Mouse (Mus musculus): Measurements from ENCODE around the gene Slc22a14. TPM values are rescaled to one million over a fixed set of nuclear protein-coding genes. Genes with fewer than 3 reads are reported as not detected.
A peak's percentile ranks its signal among the peaks of the same experiment; 100 is the strongest.
"Not testable (repeated sequence)": the region's sequence is repeated elsewhere in the genome, so short reads cannot be mapped to it uniquely, and the experiment has no call there.

Gene Slc22a14
- total RNA-seq, 2 experiments from 2014 or later, result 0.22 TPM; not detected in 1

GRCm38 (mm10) chr9:119271496-119271895 lies 93.9 kb downstream of the Slc22a14 start:
- no peak for DNase-seq
- intact Hi-C loops (cut with DNase I), result no loop called here

- DNase-seq, result no peak
- intact Hi-C loops (cut with DNase I), result no loop called here
These were observed 96.7 kb downstream of the Slc22a14 start for GRCm38 (mm10) chr9:119268588-119269145.

GRCm38 (mm10) chr9:119268120-119268519 lies 97.2 kb downstream of the Slc22a14 start:
- intact Hi-C loops (cut with DNase I), result no loop called here
- no peak for DNase-seq

- DNase-seq; intact Hi-C loops (cut with DNase I): not testable (repeated sequence)
These were observed 99.3 kb downstream of the Slc22a14 start for GRCm38 (mm10) chr9:119266121-119266395.

- intact Hi-C loops (cut with DNase I); DNase-seq: not testable (repeated sequence)
These were observed 99.8 kb downstream of the Slc22a14 start for GRCm38 (mm10) chr9:119265373-119266120.

GRCm38 (mm10) chr9:119263067-119263466 lies 102.3 kb downstream of the Slc22a14 start:
- no peak for DNase-seq
- intact Hi-C loops (cut with DNase I), result no loop called here

- intact Hi-C loops (cut with DNase I), result no loop called here
- DNase-seq, result no peak
These were observed 104.5 kb downstream of the Slc22a14 start for GRCm38 (mm10) chr9:119260825-119261224.

- DNase-seq, result no peak
- intact Hi-C loops (cut with DNase I), result no loop called here
These were observed 106.6 kb downstream of the Slc22a14 start for GRCm38 (mm10) chr9:119258785-119259184.

- intact Hi-C loops (cut with DNase I), result no loop called here
- DNase-seq, result no peak
These were observed 107.2 kb downstream of the Slc22a14 start for GRCm38 (mm10) chr9:119258128-119258527.

GRCm38 (mm10) chr9:119256161-119256560 lies 109.2 kb downstream of the Slc22a14 start:
- intact Hi-C loops (cut with DNase I), result no loop called here
- no peak for DNase-seq

GRCm38 (mm10) chr9:119255096-119255495 lies 110.3 kb downstream of the Slc22a14 start:
- DNase-seq, result no peak
- intact Hi-C loops (cut with DNase I), result no loop called here

- intact Hi-C loops (cut with DNase I), result no loop called here
- DNase-seq, result no peak
These were observed 111.2 kb downstream of the Slc22a14 start for GRCm38 (mm10) chr9:119254187-119254586.

- no peak for DNase-seq
- intact Hi-C loops (cut with DNase I), result no loop called here
These were observed 117.4 kb downstream of the Slc22a14 start for GRCm38 (mm10) chr9:119247996-119248395.

GRCm38 (mm10) chr9:119246826-119247225 lies 118.5 kb downstream of the Slc22a14 start:
- peak; percentile 51 to 59 for DNase-seq
- intact Hi-C loops (cut with DNase I), result no loop called here

- no peak for DNase-seq
- intact Hi-C loops (cut with DNase I), result loop anchor here (5.0 kb wide), 1 partner anchor 108 kb away; no protein-coding TSS in a partner anchor
These were observed 121.4 kb downstream of the Slc22a14 start for GRCm38 (mm10) chr9:119243981-119244380.

- intact Hi-C loops (cut with DNase I), result loop anchor here (5.0 kb wide), 1 partner anchor 111 kb away; no protein-coding TSS in a partner anchor
- no peak for DNase-seq
These were observed 124.0 kb downstream of the Slc22a14 start for GRCm38 (mm10) chr9:119241169-119241865.

GRCm38 (mm10) chr9:119240286-119240997 lies 124.9 kb downstream of the Slc22a14 start:
- DNase-seq, result no peak
- intact Hi-C loops (cut with DNase I), result loop anchor here (5.0 kb wide), 1 partner anchor 112 kb away; no protein-coding TSS in a partner anchor

- no peak for DNase-seq
- intact Hi-C loops (cut with DNase I), result no loop called here
These were observed 126.1 kb downstream of the Slc22a14 start for GRCm38 (mm10) chr9:119239274-119239673.

- intact Hi-C loops (cut with DNase I), result no loop called here
- DNase-seq, result no peak
These were observed 126.6 kb downstream of the Slc22a14 start for GRCm38 (mm10) chr9:119238796-119239195.

- intact Hi-C loops (cut with DNase I), result no loop called here
- DNase-seq, result no peak
These were observed 133.8 kb downstream of the Slc22a14 start for GRCm38 (mm10) chr9:119231552-119231951.

- DNase-seq, result no peak
- intact Hi-C loops (cut with DNase I), result no loop called here
These were observed 134.5 kb downstream of the Slc22a14 start for GRCm38 (mm10) chr9:119230829-119231228.
